Mouse (Mus musculus): ENCODE measurements around the gene Hspb6.

The Hspb6 gene

DNA sequence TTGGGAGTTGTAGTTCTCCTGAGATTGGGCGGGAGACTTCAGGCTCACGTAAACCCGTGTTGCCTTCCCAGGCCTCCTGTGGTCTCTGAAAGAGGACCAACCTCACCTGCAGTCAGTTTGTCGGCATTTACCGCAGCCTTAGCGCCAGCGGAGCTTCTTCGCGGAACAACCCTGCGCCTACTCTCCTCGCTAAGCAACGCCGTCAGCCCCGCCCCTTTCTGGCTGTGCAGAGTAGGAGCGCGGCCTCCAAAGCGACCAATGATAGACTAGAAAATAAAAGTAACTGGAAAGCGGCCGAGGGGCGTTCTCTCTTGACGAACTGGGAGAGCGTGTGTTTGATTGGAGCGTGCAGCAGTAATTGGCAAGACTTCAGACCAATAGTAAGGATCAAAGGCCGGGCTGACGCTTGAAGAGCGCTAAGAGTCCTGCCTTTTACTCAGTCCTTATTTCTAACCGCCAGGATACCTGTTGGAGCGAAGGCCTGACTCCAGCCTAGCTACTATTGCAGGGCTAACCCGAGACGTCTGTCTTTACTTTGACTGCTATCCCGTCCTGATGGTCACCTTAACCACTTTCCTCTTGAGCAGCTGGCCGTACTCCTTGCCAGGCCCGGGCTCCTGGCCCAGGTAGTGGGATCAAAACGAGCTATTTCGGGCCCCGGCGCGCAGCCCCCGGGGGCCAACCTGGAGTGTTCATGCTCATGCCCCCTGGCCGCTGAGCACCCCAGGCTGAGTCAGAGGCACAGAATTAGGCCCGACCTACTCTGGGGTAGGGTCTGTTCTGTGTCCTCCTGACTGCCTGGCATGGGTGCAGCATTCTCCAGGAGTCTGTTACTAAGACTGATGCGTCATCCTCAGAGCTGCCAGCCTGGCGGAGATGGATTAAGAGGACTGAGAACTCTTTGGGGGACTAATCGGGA lies at the start of gene Hspb6, which contains the start of gene Proser3:
Hspb6 (plus strand) TSS at position 77 of the 919 bp plus-strand sequence.
Proser3 (minus strand) TSS at position 198 of the 919 bp plus-strand sequence.
- peak; percentile 100 for DNase-seq

DNA sequence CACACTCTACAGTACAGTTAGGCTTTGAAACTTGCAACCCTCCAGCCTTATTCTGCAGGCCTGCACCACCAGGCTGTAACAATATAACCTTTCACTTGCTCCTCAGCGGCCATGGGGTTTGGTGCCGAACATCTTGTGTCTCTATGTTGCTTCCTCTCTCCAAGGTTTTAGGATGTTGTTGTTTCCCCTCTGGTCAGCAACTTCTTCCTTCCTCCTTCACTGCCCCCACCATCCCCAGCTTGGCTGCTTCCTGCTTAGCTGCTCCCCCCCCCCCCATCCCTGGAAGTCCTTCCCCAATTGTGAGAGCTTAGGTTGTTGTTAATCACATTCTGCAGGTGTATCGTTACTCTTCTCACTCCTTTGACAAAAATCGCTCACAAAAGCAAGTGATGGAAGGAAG lies 43.9 kb upstream of the Hspb6 start:
- no peak for DNase-seq

DNA sequence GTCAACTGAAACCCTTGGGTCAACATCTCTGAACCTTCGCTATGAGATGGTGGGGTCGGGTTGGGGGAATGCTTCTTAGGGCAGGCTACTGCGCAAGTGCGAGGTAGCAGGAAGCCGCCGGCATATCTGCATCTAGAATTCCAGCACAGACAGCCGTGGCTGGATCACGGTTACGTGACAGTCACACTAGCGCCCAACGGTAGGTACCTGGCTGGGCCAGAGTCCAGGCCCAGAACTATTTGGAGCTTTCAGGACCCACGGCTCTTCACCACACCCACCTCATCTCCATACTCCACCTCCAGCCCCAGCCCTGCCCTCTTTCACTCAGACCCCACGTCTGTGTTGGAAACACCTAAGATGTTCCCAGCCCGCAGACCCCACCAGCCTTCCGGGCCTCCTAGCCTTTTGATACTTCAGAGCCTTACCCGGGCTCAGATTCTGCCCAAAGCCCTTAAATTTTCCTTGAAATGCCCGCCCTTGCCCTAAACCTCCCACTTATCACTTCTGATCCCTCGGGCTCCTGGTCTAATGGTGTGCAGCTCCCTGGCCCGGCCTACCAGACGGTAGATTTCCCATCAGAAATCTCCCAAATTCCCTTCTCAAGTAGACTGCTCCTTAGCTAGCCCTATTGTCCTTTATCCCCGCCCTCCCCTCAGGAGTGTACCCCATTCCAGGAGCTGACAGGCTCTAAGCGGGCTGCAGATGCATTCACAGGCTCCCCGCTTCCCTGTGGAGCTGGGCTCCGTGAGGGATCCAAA lies 36.8 kb upstream of the Hspb6 start:
- DNase-seq = no peak

DNA sequence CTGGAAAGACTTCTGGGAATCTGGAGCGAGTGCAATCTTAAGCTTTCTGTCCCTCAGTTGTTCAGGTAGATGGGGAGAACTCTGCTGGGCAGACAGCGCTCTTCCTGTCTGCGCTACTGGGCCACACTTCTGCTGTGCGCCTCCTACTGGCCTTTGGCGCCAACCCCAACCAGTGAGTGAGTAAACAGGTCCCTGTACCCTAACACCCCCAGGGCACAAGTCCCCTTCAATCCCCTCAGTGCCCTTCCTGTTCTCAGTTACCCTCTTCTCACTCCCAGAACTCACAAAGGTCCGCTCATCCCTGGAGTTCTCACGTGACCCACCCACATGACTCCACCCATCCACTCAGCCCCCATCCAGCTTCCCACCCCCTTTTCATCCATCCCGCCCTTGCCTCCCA lies 33.7 kb upstream of the Hspb6 start:
- no peak for DNase-seq

DNA sequence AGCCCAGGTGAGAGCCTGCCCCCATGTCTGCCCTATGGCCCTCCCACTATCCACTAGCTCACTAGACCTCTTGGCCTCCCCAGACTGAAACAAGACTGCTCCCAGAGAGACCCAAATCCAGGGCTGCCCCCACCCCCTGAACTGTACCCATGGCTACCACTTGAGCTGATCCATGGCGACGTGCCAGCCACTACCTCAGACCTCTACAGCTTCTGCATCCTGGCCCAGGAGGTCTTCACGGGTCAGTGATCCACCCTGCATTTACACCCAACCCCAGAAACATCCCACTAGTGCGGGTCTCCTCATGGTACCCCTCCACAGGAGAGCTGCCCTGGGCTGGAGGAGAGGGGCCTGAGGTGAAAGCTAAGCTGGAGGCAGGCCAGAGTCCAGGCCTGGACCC lies 31.6 kb upstream of the Hspb6 start:
- no peak for DNase-seq

DNA sequence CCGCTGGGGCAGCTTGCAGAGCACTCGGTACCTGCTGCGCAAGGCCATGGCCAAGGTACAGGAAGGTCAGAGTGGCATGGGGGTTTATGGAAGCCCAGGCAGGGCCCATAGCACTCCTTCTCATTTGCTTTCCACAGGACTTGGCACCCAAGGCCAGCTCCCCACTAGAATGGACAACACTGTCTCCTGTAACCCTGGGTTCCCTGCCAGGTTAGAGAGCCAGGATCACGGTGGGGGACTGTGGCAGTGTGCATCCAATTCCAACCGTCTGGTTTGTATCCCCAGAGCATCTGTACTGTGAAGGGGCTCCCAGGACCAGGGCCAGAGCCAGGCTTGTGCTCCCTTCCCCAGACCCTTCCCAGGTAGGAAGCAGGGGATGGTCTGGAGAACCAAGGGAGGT lies 31.1 kb upstream of the Hspb6 start:
- DNase-seq = no peak

DNA sequence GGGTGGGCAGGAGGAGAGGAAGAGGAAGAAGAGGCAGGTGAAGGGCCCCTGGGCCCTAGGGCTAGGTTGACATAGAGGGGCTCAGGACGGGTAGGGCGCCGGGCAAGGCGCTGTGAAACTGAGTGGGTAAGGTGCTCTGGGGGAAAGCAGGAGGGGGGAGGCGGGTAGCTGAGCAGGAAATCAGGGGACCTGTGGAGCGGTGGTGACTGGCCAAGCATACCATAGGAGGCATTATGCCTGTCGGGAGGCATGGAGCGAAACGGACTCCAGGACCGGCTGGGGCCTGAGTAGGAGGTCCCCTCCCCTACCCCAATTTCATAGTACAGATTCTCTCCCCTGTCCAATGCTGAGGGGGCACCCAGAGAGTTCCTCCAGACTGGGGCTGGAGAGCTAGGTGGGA lies 29.1 kb upstream of the Hspb6 start:
- no peak for DNase-seq

DNA sequence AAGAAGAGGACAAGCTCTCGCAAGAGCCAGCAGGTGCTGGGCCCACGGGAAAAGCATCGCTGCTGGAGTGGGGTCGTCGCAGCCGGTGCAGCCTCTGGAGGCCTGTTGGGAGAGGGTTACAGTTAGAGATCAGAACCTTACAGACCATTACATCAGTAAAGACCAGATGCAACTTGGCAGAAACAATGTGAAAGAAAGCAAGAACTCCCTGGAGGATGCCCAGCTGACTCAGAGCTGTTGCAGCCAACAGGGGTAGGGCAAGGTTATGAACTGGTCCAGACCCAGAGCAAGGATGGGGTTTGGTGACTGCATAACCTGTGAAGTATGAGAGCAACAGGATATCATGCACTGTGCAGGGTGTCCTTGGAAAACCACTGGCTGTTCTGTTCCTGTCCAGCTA lies 27.5 kb upstream of the Hspb6 start:
- no peak for DNase-seq

DNA sequence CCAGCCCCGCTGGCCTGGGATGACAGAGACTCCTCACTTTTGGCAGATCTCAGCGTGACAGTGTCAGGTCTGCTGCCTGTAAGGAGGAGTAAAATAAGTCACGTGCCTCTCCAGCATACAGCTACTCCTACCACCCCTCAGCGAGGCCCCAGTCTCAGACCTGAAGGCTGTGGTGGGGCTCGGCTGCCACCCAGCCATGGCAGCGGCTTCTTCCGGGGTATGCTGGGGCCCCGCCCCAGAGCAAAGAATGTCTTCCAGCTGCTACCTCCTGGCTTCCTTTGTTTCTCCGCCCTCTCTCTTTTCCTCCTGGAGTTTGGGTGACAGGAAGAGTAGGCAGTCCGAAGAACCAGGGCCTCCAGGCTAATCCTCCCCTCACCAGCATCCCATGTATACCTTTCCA lies 26.0 kb upstream of the Hspb6 start:
- peak; percentile 41 for DNase-seq

DNA sequence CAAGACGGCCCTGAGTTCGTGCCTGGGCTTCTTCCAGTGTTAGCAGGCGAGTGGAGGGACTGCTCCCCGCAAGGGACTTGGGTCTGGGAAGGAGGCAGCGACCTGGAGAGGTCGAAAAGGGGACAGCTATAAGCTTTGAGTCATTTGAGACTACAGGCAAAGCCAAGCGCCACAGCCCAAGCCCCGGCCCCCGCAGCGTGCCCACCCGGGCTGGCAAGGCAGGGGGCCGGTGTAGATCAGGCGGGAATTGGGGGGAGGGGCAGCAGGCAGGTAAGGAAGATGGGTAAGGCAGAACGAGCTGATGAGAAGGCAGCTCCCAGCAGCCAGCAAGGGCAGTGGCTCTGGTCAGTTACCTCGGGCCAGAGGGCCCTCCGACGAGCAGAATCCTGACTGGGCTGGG lies 25.6 kb upstream of the Hspb6 start:
- no peak for DNase-seq

DNA sequence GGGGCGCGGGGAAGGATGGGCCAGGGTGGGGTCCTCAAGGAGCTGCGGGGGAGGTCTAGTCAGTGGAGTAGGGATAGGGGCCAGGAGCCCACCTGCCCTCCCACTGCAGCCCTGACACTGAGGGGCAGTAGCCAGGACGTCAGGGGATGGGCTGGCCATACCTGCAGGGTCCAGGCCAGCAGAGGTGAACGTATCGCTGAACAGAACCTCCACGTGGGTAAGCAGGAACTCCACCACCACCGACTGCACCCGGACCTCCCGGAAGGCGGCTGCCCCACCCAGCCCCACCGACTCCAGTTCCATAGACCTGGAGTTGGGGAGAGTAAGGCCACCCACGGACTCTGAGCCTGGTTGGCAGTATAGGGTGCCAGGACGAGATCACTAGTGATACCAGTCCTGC lies 25.0 kb upstream of the Hspb6 start:
- no peak for DNase-seq

DNA sequence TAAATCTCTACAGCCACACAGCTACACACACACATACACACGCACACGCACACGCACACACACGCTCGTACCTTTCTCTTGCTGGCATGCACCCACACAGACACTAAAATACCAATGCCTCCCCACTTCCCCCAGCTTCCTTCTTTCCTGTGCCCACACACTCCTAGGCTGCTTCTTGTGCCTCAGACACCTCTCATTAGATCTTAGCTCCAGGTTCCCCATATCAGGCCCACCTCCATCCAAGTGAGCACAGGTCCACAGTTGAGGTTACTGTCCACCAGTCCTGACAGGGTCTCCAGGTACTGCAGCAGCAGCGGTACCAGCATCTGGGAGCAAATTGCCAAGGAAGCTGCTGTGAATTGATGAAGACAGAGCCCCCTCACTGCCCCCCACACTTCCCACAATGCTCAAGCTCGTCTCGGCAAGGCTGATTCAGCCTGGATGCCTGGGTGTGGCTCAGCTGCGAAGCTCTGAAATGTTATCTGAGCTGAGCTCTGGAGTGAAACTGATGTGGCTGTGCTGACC lies 20.6 kb upstream of the Hspb6 start:
- no peak for DNase-seq

DNA sequence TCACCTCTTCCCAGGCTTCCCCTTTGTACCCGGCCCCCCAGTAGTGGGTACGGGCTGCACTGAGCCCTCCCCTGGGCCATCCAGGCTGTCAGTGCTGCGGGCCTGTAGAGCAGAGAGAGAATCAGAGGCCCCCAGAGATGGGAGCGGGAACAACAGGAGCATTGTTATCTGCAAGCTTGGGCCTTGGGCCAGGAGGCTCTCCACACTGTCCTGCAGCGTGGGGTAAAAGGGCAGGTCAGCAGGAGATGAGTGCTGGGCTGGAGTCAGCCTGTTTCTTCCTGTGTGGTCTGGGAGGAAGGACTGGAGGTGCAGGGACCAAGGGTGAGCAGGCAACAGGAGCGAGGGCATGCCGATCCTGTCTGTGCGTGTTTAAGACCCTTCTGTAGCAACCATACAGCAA lies 19.0 kb upstream of the Hspb6 start:
- DNase-seq = no peak

DNA sequence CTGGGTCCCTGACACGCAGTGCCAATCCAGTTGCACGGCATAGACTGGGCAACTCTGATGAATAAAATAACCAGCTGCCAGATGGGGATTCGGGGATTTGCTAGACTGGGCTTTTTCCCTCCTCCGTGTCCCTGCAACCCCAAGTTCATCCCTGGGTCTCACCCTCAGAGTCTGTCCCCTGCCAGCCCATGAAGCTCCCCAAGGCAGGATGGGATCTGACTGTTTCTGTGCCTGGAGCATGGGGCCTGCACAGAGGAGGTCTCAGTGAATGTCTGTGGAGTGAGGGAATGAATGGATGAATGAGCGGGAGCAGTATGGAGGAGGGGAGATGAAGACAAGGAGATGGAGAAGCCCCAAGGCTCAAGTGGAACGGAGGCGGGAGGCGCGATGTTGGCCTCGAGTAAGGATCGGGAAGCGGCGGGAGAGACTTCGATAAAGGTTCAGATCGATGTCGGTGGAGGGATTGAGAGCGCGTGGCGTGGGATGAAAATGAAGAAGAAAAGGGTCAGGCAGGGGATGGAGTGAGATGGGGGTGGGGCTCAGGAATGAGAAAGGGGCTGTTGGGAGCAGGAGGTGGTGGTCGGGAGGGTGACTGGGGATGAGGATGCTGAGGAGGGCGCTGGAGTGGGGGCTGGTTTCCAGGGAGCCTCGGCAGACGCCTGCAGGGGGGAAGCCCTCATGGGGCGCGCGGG lies 17.9 kb upstream of the Hspb6 start:
- DNase-seq = no peak

DNA sequence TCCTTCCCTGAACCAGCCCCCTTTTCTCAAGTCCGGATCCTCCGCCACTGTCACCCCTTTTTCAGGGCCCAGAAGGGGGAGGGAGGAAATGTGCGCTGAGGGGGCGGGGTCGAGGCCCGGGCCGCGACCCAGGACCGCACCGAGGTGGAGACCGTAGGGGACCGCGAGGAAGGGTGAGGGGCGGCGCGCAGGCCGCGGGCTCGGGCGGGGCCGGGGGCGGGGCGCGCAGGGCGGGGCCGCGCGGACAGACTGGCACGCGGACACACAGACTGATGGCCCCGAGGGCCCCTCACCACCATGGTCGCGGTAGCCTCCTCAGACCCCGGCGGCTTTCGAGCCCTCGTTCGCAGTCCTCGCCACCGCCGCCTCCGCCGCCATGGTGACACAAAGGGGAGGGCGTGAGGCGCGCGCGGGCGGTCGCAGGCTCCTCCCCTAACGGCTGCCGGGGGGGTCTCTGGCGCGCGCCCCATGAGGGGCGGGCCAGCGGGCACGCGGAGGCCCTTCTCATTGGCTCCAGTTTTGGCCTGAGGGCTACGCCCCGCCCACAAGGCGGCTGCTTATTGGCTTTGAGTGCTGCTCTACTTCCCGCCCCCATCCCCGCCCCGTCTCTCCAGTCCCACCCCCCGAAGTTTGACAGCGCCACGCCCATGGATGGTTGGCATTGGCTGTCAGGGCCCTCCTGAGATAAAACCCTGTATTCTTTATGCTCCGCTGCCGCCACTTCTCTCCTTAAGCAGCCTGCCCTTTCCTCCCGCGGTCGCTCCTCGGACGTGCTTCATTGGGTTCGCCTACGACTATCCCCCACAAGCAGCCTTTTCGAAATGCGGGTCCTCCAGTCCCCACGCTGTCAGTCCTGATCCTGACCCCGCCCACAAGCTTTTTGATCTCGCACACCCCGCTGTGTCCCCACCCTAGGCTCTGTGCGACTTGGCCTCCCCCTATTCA lies 17.1 kb upstream of the Hspb6 start, which contains the start of gene Arhgap33:
Arhgap33 (minus strand) TSS at position 428 of the 945 bp plus-strand sequence.
- DNase-seq = peak; percentile 98

DNA sequence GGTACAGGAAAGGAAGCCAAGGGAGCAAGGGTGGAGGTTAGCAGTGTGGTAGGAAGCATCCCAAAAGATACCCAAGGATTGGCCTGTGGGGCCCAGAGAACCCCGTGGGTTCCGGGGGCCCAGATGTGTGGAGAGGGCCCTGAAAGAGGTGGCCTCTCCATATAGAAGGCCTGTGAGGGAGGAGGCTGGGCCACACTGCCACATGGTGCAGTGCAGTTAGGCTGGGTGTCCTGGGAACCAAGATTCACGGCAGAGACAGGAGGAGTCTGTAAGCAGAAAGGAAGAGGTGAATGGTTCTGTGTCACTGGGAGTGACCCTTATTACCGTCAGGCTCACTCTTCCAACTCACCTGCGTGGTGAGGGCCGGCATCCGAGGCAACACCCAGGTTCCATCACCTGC lies 11.4 kb upstream of the Hspb6 start:
- no peak for DNase-seq

DNA sequence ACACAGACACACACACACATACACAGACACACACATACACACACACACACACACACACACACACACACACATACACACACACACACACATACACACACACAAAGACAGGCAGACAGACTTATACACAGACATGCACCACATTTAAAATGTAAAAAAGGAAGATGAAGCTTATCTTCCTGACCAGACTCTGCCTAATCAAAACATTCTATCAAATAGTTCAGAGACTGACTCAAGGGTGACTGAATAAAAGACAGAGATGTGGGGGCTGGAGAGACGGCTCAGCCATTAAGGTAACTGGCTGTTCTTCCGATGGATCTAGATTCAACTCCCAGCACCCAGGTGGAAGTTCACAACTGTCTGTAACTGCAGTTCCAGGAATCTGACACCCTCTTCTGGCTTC lies 7.7 kb upstream of the Hspb6 start:
- DNase-seq = no peak

DNA sequence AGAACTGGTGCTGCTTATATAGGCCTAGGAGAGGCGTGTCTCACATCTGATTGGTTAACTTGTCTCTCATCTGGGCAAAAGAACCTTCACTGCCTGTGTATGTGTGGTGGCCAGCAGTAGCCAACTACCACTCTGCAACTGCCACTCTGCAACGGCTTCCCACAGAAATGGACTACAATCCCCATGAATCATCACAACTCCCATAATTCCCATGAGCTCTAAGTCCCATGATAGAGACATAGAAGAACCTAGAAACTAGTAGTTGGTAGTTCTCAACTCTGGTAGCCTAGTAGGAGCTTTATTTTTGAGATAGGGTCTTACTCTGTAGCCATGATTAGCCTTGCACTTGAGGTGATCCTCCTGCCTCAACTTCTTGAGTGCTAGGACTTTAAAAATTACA lies 2.1 kb upstream of the Hspb6 start:
- DNase-seq = no peak

DNA sequence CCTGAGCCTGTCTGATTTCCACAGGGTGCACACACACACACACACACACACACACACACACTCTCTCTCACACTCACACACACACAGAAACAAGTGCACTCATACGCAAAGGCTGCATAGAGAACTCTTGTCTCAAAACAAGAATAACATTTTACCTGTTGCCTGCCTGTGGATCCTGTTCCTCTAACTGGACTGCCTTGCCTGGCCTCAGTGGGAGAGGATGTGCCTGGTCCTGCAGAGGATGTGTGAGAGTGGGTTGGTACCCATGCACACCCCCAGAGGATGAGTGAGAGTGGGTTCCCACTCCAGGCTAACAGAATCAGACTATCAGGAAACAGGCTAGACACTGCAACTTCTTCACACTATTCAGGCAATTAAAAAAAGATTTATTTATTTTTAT lies 1.4 kb upstream of the Hspb6 start:
- no peak for DNase-seq

DNA sequence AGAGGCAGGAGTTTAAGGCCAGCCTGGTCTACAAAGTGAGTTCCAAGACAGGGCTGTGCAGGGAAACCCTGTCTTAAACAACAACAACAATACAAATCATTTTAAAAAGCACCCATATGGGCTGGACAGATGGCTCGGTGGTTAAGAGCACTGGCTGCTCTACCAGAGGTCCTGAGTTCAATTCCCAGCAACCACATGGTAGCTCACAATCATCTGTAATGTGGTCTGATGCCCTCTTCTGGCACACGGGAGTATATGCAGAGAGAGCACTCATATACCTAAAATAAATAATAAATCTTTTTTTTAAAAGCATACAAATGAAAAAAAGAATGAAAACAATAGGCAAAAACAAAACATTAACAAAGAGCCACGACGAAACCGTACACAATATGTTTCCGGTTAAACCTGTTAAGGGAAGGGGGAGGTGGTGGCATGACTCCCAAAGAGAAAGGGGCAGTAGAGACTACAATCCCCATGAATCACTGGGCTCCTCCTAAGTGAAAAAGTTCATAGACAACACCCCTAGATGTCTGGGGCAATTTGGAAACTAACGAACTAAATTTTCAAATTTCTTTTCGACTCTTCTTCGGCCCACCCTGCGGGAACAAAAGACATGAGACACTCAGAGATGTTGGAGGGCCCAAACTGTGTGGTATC lies 405 bp upstream of the Hspb6 start:
- DNase-seq = peak; percentile 85

DNA sequence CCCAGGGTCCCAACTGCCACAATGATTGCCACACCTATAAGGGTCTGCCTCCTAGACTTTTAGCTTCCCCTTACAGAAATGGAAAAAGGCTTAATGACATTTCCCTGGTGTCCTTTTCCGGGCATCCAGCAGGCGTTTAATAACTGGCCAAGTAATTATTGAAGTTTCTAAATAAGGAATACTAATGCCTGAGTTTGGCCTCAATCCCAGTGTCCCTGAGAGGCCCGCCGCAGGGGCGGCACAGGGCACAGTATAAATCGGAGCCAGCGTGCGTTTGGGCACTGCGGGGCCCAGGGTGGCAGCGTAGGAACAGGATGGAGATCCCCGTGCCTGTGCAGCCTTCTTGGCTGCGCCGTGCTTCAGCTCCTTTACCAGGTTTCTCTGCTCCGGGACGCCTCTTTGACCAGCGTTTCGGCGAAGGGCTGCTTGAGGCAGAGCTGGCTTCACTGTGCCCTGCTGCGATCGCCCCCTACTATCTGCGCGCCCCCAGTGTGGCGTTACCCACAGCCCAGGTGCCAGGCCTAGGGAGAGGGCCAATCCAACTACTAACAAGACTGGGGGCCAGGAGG lies 1.1 kb downstream of the Hspb6 start:
- DNase-seq = peak; percentile 35

All from lung, postnatal 36 days (tissue).